Mouse (Mus musculus) kidney, adult 2 months (tissue): Measurements from ENCODE around the gene Spata16.

Experiments used
- CTCF ChIP-seq: fragments of 200-500 bp; conservative IDR thresholded peaks from 2 replicates; pipeline ENCODE4 v1.5.1; 2011; ENCODE audit warnings: low read depth, mild to moderate bottlenecking, control low read depth, low read length, moderate library complexity, mixed read lengths; ENCODE audit not compliant: insufficient read depth, insufficient read length
- POLR2A ChIP-seq: fragments of 200-500 bp; IDR thresholded peaks from one replicate; pipeline ENCODE4 v1.6.1; 2011; ENCODE audit warnings: low read depth, low read length, control low read depth

DNA sequence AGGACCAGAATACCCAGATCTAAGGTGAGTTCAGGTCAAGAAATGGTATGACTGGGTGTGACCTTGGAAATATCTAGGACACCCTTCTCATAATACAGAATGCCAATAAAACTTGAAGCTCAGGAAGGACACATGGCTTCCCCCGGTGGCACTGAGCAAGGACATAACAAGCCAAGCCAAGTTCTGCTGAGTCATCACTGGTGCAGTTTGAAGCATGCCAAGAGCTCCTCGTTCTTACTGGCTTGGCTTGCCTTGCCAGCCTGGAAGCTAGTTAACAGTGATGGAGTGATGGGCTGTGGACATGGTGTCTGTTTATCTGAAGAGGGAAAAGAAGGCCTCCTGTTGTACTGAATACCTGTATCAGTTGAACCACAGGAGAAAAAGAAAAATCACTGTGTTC lies 342.2 kb downstream of the Spata16 start:
- TF ChIP-seq CTCF (no peak), POLR2A (no peak)
